8 mouse cellular contexts compared by ENCODE assay signal in the genomic region with DNA sequence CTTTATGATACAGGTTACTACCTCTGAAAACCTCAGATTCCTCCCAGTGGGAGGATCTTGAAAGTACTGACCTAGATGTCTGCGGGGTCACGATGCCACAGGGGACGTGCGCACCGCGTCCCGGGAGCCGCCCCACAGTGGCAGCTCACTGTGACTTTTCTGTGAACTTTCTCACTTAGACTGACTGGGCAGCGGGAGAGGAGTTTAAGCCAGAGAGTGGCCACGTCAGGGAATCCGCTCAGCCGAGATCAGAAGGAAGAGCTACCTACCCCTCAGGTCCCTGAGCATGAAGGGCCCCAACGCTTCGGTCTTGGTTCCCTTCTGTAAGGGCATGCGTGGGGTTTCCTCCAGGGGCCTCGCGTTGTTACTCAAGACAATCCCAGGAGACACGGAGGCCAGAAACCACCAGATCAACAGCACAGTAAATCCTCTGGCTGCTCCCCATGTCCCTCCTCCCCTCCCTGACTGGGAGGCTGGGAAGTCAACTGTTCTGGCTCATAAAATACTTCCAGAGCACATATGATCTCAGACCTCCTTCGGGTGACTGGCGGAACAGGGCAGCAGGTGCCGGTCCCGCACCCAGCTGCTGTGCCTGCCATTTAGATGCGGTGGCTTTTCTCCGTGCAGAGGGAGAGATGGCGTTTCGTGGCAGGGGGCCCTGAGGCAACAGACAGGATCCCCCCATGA. TPM values are rescaled to one million over a fixed set of nuclear protein-coding genes. Genes with fewer than 3 reads are reported as not detected.
DNase-seq lines count a peak whose midpoint lies in the region; ATAC-seq lines count a peak whose summit lies in the region.

No protein-coding gene starts in this region.

- H3K4me1 ChIP-seq in embryonic facial prominence, embryonic 14.5 days (ENCODE audit: control insufficient read depth, insufficient read depth, low read length): peaks cover 22% of the 10 kb centered on the region
- peaks cover 41% of the 10 kb centered on the region for H3K4me1 ChIP-seq in heart, embryonic 15.5 days (replicated peaks)

- peak overlapping the region; percentile 74 for H3K27ac ChIP-seq in embryonic facial prominence, embryonic 14.5 days (replicated peaks; ENCODE audit: low read depth, low read length)
- peak overlapping the region; percentile 69 for H3K27ac ChIP-seq in heart, embryonic 15.5 days

- no peaks in the 10 kb centered on the region for H3K27me3 ChIP-seq in embryonic facial prominence, embryonic 14.5 days (replicated peaks; ENCODE audit: control insufficient read depth, insufficient read depth, low read length)
- H3K27me3 ChIP-seq in heart, embryonic 15.5 days: no peaks in the 10 kb centered on the region

- H3K36me3 ChIP-seq in embryonic facial prominence, embryonic 14.5 days (ENCODE audit: control insufficient read depth, insufficient read depth, low read length): peaks cover 44% of the 10 kb centered on the region
- H3K36me3 ChIP-seq in heart, embryonic 15.5 days: peaks cover 7% of the 10 kb centered on the region; the same call in 1 of the 2 replicates

- DNase-seq in ovary, adult 18-20 months (ENCODE audit: low spot score): peak; percentile 55
- DNase-seq in ovary, postnatal 10 days (ENCODE audit: low spot score): no peak
- DNase-seq in embryonic facial prominence, embryonic 14.5 days (ENCODE audit: low spot score): peak; percentile 87
- DNase-seq in kidney, postnatal 14 days: peak; percentile 81
- peak; percentile 59 for DNase-seq in naive thymus-derived CD4-positive, alpha-beta T cell, adult 2 months (ENCODE audit: low read depth)
- peak; percentile 69 to 77 for DNase-seq in urinary bladder, postnatal 4 days (ENCODE audit: low spot score in 2 of 2)
- DNase-seq in layer of hippocampus, adult 9-10 months (ENCODE audit: low spot score): no peak

- no peak overlapping the region for H3K4me3 ChIP-seq in embryonic facial prominence, embryonic 14.5 days (ENCODE audit: low read depth, low read length)
- H3K4me3 ChIP-seq in heart, embryonic 15.5 days: no peak overlapping the region

- ATAC-seq in embryonic facial prominence, embryonic 14.5 days (ENCODE audit: low read depth): peak; percentile 62
- ATAC-seq in heart, embryonic 15.5 days (replicated peaks; ENCODE audit: insufficient number of reproducible peaks, insufficient read depth, low FRiP score, low read depth): no peak

- H3K9ac ChIP-seq in embryonic facial prominence, embryonic 14.5 days (ENCODE audit: low read depth, low read length): peak overlapping the region; percentile 26; the same call in 1 of the 2 replicates
- no peak overlapping the region for H3K9ac ChIP-seq in heart, embryonic 15.5 days

- no peaks in the 10 kb centered on the region for H3K9me3 ChIP-seq in embryonic facial prominence, embryonic 14.5 days (ENCODE audit: control insufficient read depth, low read length)
- H3K9me3 ChIP-seq in heart, embryonic 15.5 days (replicated peaks): no peaks in the 10 kb centered on the region

- WGBS in embryonic facial prominence, embryonic 14.5 days: 24% methylated on average over 23 of the region's 26 CpGs
- WGBS in heart, embryonic 15.5 days: 54% methylated on average over 26 of the region's 26 CpGs

- peak overlapping the region; percentile 8; the same call in 1 of the 2 replicates for H3K4me2 ChIP-seq in embryonic facial prominence, embryonic 14.5 days (ENCODE audit: low read depth, low read length)
- peak overlapping the region; percentile 35 for H3K4me2 ChIP-seq in heart, embryonic 15.5 days

RNA-seq across cellular contexts. Expression of a gene that starts 9.1 kb away (rescaled TPM):
- polyA plus RNA-seq in embryonic facial prominence, embryonic 14.5 days (2014; fragmentation: Nextera tagmentation; extraction: Ambion mirVana): 24.8 and 26.7 TPM in 2 replicates
- 12.4 and 16.8 TPM in 2 replicates for polyA plus RNA-seq in heart, embryonic 15.5 days (2015; fragmentation: Nextera tagmentation; extraction: Ambion mirVana)

RNA-seq across cellular contexts. Expression of a gene that starts 9.5 kb away (rescaled TPM):
- polyA plus RNA-seq in embryonic facial prominence, embryonic 14.5 days (2014; fragmentation: Nextera tagmentation; extraction: Ambion mirVana): 0.60 and 1.7 TPM in 2 replicates
- 0.19 and 0.46 TPM in 2 replicates for polyA plus RNA-seq in heart, embryonic 15.5 days (2015; fragmentation: Nextera tagmentation; extraction: Ambion mirVana)

RNA-seq across cellular contexts. Expression of a gene that starts 33.0 kb away (rescaled TPM):
- polyA plus RNA-seq in embryonic facial prominence, embryonic 14.5 days (2014; fragmentation: Nextera tagmentation; extraction: Ambion mirVana): 9.9 and 11.4 TPM in 2 replicates
- polyA plus RNA-seq in heart, embryonic 15.5 days (2015; fragmentation: Nextera tagmentation; extraction: Ambion mirVana): 11.0 and 12.7 TPM in 2 replicates

RNA-seq across cellular contexts. Expression of a gene that starts 33.2 kb away (rescaled TPM):
- 28.2 and 36.4 TPM in 2 replicates for polyA plus RNA-seq in embryonic facial prominence, embryonic 14.5 days (2014; fragmentation: Nextera tagmentation; extraction: Ambion mirVana)
- 23.4 and 32.9 TPM in 2 replicates for polyA plus RNA-seq in heart, embryonic 15.5 days (2015; fragmentation: Nextera tagmentation; extraction: Ambion mirVana)

RNA-seq across cellular contexts. Expression of a gene that starts 54.7 kb away (rescaled TPM):
- polyA plus RNA-seq in embryonic facial prominence, embryonic 14.5 days (2014; fragmentation: Nextera tagmentation; extraction: Ambion mirVana): 1.0 TPM in 1 of 2 replicates, not detected in the other
- polyA plus RNA-seq in heart, embryonic 15.5 days (2015; fragmentation: Nextera tagmentation; extraction: Ambion mirVana): 0.15 TPM in 1 of 2 replicates, not detected in the other

Comparison
In these comparisons a context has a peak if more than half of its experiments do, and no peak if none do; other contexts are left out.
1. DNase-seq: peak in ovary, adult 18-20 months (single experiment), embryonic facial prominence, embryonic 14.5 days (single experiment), kidney, postnatal 14 days (single experiment), naive thymus-derived CD4-positive, alpha-beta T cell, adult 2 months (single experiment) and urinary bladder, postnatal 4 days (2 of 2); none in ovary, postnatal 10 days (single experiment) and layer of hippocampus, adult 9-10 months (single experiment).